Mouse (Mus musculus) kidney, postnatal 0 days (tissue): ENCODE measurements around the gene Lsm3. TPM values are rescaled to one million over a fixed set of nuclear protein-coding genes. Genes with fewer than 3 reads are reported as not detected.

Source experiments
- ATAC-seq: fragments of 200-750 bp; cut with Nextera tagmentation; replicated peaks from 2 replicates; pipeline ENCODE4 v1.8.0; 2017; ENCODE audit warnings: low read depth, moderate number of reproducible peaks, moderate TSS enrichment, moderate library complexity; ENCODE audit not compliant: low FRiP score
- DNase-seq: peaks from one replicate; pipeline ENCODE4 v3.0.0-alpha.2; 2016; ENCODE audit warnings: low spot score
- H3K27ac ChIP-seq: fragments of 300-500 bp; sonication (generic); 2 replicates; pipeline ENCODE4 v1.5.1; 2014; ENCODE audit warnings: mild to moderate bottlenecking
- H3K27me3 ChIP-seq: fragments of 300-500 bp; sonication (generic); 2 replicates; pipeline ENCODE4 v1.6.1; 2014; ENCODE audit warnings: low read length, mixed read lengths; ENCODE audit not compliant: insufficient read depth
- H3K36me3 ChIP-seq: fragments of 300-500 bp; sonication (generic); 2 replicates; pipeline ENCODE4 v1.6.1; 2014; ENCODE audit warnings: low read length, mixed read lengths; ENCODE audit not compliant: insufficient read depth
- H3K4me1 ChIP-seq: fragments of 300-500 bp; sonication (generic); replicated peaks from 2 replicates; pipeline ENCODE4 v1.6.1; 2014; ENCODE audit warnings: antibody characterized with exemption, low read length, mixed read lengths; ENCODE audit not compliant: insufficient read depth
- H3K4me2 ChIP-seq: fragments of 300-500 bp; sonication (generic); 2 replicates; pipeline ENCODE4 v1.6.1; 2014; ENCODE audit warnings: mild to moderate bottlenecking, low read length, moderate library complexity, mixed read lengths
- H3K4me3 ChIP-seq: fragments of 300-500 bp; sonication (generic); replicated peaks from 2 replicates; pipeline ENCODE4 v1.5.1; 2014; ENCODE audit warnings: low read depth, low read length
- H3K9ac ChIP-seq: fragments of 300-500 bp; sonication (generic); 2 replicates; pipeline ENCODE4 v1.6.1; 2014; ENCODE audit warnings: low read depth, low read length
- H3K9me3 ChIP-seq: fragments of 300-500 bp; sonication (generic); replicated peaks from 2 replicates; pipeline ENCODE4 v1.6.1; 2016; ENCODE audit warnings: low read length, inconsistent platforms, mixed read lengths
- CTCF ChIP-seq: IDR thresholded peaks from 2 replicates; pipeline ENCODE4 v1.5.1; 2016; ENCODE audit warnings: antibody characterized with exemption, low read depth, mild to moderate bottlenecking, moderate library complexity
- WGBS: fragments of 180-500 bp; shearing (Covaris S2); extraction: QIAGEN DNeasy Blood & Tissue Kit; methylation state at CpG from one replicate; pipeline ENCODE4 v1.1.7; 2014; 5-methylcytosine and 5-hydroxymethylcytosine counted together
- polyA plus RNA-seq: library from polyadenylated mRNA; unstranded; fragments of >200 nt; fragmentation: Nextera tagmentation; extraction: Ambion mirVana; gene quantifications from 2 replicates; pipeline ENCODE4 v1.2.1, GENCODE M21; 2015

Gene Lsm3
- polyA plus RNA-seq, 1 experiment from 2014 or later, result 222 TPM

GRCm38 (mm10) chr6:91560186-91560585 lies 44.5 kb downstream of the Lsm3 start:
- no peak overlapping the region for H3K27ac ChIP-seq
- H3K4me3 ChIP-seq, result no peak overlapping the region
- ATAC-seq, result no peak
- no peak for DNase-seq
- H3K9me3 ChIP-seq, result no peaks in the 10 kb centered on the region
- H3K4me2 ChIP-seq, result no peak overlapping the region
- no peaks in the 10 kb centered on the region for H3K27me3 ChIP-seq
- WGBS, result 93% methylated on average over 3 of the region's 3 CpGs
- no peaks in the 10 kb centered on the region for H3K4me1 ChIP-seq
- no peaks in the 10 kb centered on the region for H3K36me3 ChIP-seq
- H3K9ac ChIP-seq, result no peak overlapping the region
- no peak for TF ChIP-seq CTCF

GRCm38 (mm10) chr6:91563031-91563430 lies 47.3 kb downstream of the Lsm3 start:
- Histone ChIP-seq H3K9me3 (no peaks in the 10 kb centered on the region), H3K4me2 (no peak overlapping the region), H3K36me3 (no peaks in the 10 kb centered on the region), H3K9ac (no peak overlapping the region), H3K4me3 (no peak overlapping the region), H3K4me1 (no peaks in the 10 kb centered on the region), H3K27ac (no peak overlapping the region), H3K27me3 (no peaks in the 10 kb centered on the region)
- no peak for TF ChIP-seq CTCF
- DNase-seq (no peak), ATAC-seq (no peak)
- WGBS, result 71% methylated on average over 3 of the region's 3 CpGs

DNA sequence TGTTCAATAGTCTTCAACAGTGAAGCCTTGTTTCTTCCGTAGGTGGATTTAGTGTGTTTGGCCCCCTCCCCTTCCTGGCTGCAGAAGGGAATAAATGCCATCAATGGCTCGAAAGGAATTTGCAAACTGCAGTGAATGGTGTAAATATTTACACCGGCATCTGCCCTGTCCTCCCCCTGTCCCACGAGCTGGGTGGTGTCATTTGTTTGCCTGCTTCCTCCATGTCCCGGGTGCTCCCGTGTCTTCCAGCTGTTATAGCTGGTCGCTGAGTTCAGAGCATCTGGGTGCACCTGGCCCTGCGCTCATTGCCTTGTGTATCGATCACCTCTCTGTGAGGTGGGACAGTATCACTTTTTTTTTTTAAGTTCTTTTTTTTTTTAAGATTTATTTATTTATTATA lies 50.7 kb downstream of the Lsm3 start:
- TF ChIP-seq CTCF, result no peak
- no peak for DNase-seq
- no peak overlapping the region for H3K4me2 ChIP-seq
- H3K27me3 ChIP-seq, result no peaks in the 10 kb centered on the region
- no peak overlapping the region for H3K9ac ChIP-seq
- no peak overlapping the region for H3K27ac ChIP-seq
- WGBS, result 46% methylated on average over 9 of the region's 9 CpGs
- no peak for ATAC-seq
- no peaks in the 10 kb centered on the region for H3K9me3 ChIP-seq
- H3K4me1 ChIP-seq, result no peaks in the 10 kb centered on the region
- no peaks in the 10 kb centered on the region for H3K36me3 ChIP-seq
- no peak overlapping the region for H3K4me3 ChIP-seq

Other genes with a start within 250 kb of the Lsm3 start
- 0.04 and 0.13 TPM in 2 replicates for gene Wnt7a, start 104.6 kb upstream of the Lsm3 start, polyA plus RNA-seq
- gene Chchd4, start 42.4 kb upstream of the Lsm3 start, polyA plus RNA-seq, result 28.0 and 29.2 TPM in 2 replicates
- 34.5 and 39.6 TPM in 2 replicates for gene Tmem43, start 42.2 kb upstream of the Lsm3 start, polyA plus RNA-seq
- 29.2 and 29.4 TPM in 2 replicates for gene Xpc, start within 50 bp of the Lsm3 start, polyA plus RNA-seq
- 106 and 121 TPM in 2 replicates for gene Slc6a6, start 168.1 kb downstream of the Lsm3 start, polyA plus RNA-seq